Mouse (Mus musculus): ENCODE results near the gene Gm28038. TPM values are rescaled to one million over a fixed set of nuclear protein-coding genes. Genes with fewer than 3 reads are reported as not detected.

Gene Gm28038
- polyA plus RNA-seq, 1 experiment from 2014 or later: not detected

GRCm38 (mm10) chr2:30306087-30306486 is 25.2 kb downstream of the Gm28038 start:
- Histone ChIP-seq H3K4me2 (no peak overlapping the region), H3K4me1 (no peaks in the 10 kb centered on the region), H3K27me3 (replicated peaks) (no peaks in the 10 kb centered on the region), H3K9me3 (replicated peaks) (no peaks in the 10 kb centered on the region), H3K9ac (replicated peaks) (no peak overlapping the region), H3K4me3 (replicated peaks) (no peak overlapping the region), H3K36me3 (peaks cover 98% of the 10 kb centered on the region), H3K27ac (replicated peaks) (no peak overlapping the region)
- ATAC-seq (ENCODE audit: low FRiP score): no peak
- WGBS: 95% methylated on average over 7 of the region's 7 CpGs

- 90% methylated on average over 3 of the region's 3 CpGs for WGBS
- Histone ChIP-seq H3K4me3 (replicated peaks) (no peak overlapping the region), H3K4me1 (no peaks in the 10 kb centered on the region), H3K27me3 (replicated peaks) (no peaks in the 10 kb centered on the region), H3K9me3 (replicated peaks) (no peaks in the 10 kb centered on the region), H3K4me2 (no peak overlapping the region), H3K9ac (replicated peaks) (no peak overlapping the region), H3K27ac (replicated peaks) (no peak overlapping the region), H3K36me3 (peaks cover 96% of the 10 kb centered on the region)
- ATAC-seq (ENCODE audit: low FRiP score): no peak
Measured at GRCm38 (mm10) chr2:30309351-30309750, 28.5 kb downstream of the Gm28038 start.

- Histone ChIP-seq H3K4me1 (no peaks in the 10 kb centered on the region), H3K9ac (replicated peaks) (no peak overlapping the region), H3K9me3 (replicated peaks) (no peaks in the 10 kb centered on the region), H3K27me3 (replicated peaks) (no peaks in the 10 kb centered on the region), H3K4me3 (replicated peaks) (no peak overlapping the region), H3K36me3 (peaks cover 96% of the 10 kb centered on the region), H3K27ac (replicated peaks) (no peak overlapping the region), H3K4me2 (no peak overlapping the region)
- 99% methylated on average over 2 of the region's 2 CpGs for WGBS
- ATAC-seq (ENCODE audit: low FRiP score): no peak
Measured at GRCm38 (mm10) chr2:30311481-30311880, 30.6 kb downstream of the Gm28038 start.

- no peaks in the 10 kb centered on the region for H3K4me1 ChIP-seq
- no peak overlapping the region for H3K9ac ChIP-seq (replicated peaks)
- no peaks in the 10 kb centered on the region for H3K27me3 ChIP-seq (replicated peaks)
- no peak overlapping the region for H3K27ac ChIP-seq (replicated peaks)
- WGBS: 95% methylated on average over 4 of the region's 4 CpGs
- no peak for ATAC-seq (ENCODE audit: low FRiP score)
- H3K36me3 ChIP-seq: peaks cover 88% of the 10 kb centered on the region
- no peak overlapping the region for H3K4me3 ChIP-seq (replicated peaks)
- no peak overlapping the region for H3K4me2 ChIP-seq
- H3K9me3 ChIP-seq (replicated peaks): no peaks in the 10 kb centered on the region
Measured at GRCm38 (mm10) chr2:30316136-30316535, 35.3 kb downstream of the Gm28038 start.

GRCm38 (mm10) chr2:30316955-30317354 is 36.1 kb downstream of the Gm28038 start:
- no peak for ATAC-seq (ENCODE audit: low FRiP score)
- Histone ChIP-seq H3K9ac (replicated peaks) (no peak overlapping the region), H3K27me3 (replicated peaks) (no peaks in the 10 kb centered on the region), H3K27ac (replicated peaks) (no peak overlapping the region), H3K36me3 (peaks cover 90% of the 10 kb centered on the region), H3K9me3 (replicated peaks) (no peaks in the 10 kb centered on the region), H3K4me2 (no peak overlapping the region), H3K4me3 (replicated peaks) (no peak overlapping the region), H3K4me1 (no peaks in the 10 kb centered on the region)
- 95% methylated on average over 5 of the region's 5 CpGs for WGBS

GRCm38 (mm10) chr2:30319260-30319659 is 38.4 kb downstream of the Gm28038 start:
- Histone ChIP-seq H3K27ac (replicated peaks) (no peak overlapping the region), H3K4me2 (no peak overlapping the region), H3K36me3 (peaks cover 90% of the 10 kb centered on the region), H3K4me1 (no peaks in the 10 kb centered on the region), H3K9me3 (replicated peaks) (no peaks in the 10 kb centered on the region), H3K27me3 (replicated peaks) (no peaks in the 10 kb centered on the region), H3K4me3 (replicated peaks) (no peak overlapping the region), H3K9ac (replicated peaks) (no peak overlapping the region)
- WGBS: 99% methylated on average over 4 of the region's 4 CpGs
- ATAC-seq (ENCODE audit: low FRiP score): no peak

GRCm38 (mm10) chr2:30323111-30323510 is 42.3 kb downstream of the Gm28038 start:
- H3K4me1 ChIP-seq: no peaks in the 10 kb centered on the region
- H3K4me3 ChIP-seq (replicated peaks): no peak overlapping the region
- no peak overlapping the region for H3K4me2 ChIP-seq
- no peak overlapping the region for H3K27ac ChIP-seq (replicated peaks)
- WGBS: 90% methylated on average over 7 of the region's 7 CpGs
- no peaks in the 10 kb centered on the region for H3K9me3 ChIP-seq (replicated peaks)
- H3K27me3 ChIP-seq (replicated peaks): no peaks in the 10 kb centered on the region
- H3K36me3 ChIP-seq: peaks cover 87% of the 10 kb centered on the region
- no peak for ATAC-seq (ENCODE audit: low FRiP score)
- H3K9ac ChIP-seq (replicated peaks): no peak overlapping the region

GRCm38 (mm10) chr2:30325296-30325695 is 44.5 kb downstream of the Gm28038 start:
- H3K9me3 ChIP-seq (replicated peaks): no peaks in the 10 kb centered on the region
- 96% methylated on average over 5 of the region's 5 CpGs for WGBS
- H3K4me2 ChIP-seq: no peak overlapping the region
- no peaks in the 10 kb centered on the region for H3K27me3 ChIP-seq (replicated peaks)
- peaks cover 95% of the 10 kb centered on the region for H3K36me3 ChIP-seq
- H3K4me3 ChIP-seq (replicated peaks): no peak overlapping the region
- H3K9ac ChIP-seq (replicated peaks): no peak overlapping the region
- no peak for ATAC-seq (ENCODE audit: low FRiP score)
- H3K4me1 ChIP-seq: no peaks in the 10 kb centered on the region
- H3K27ac ChIP-seq (replicated peaks): no peak overlapping the region

GRCm38 (mm10) chr2:30327276-30327675 is 46.4 kb downstream of the Gm28038 start:
- Histone ChIP-seq H3K9me3 (replicated peaks) (no peaks in the 10 kb centered on the region), H3K4me1 (no peaks in the 10 kb centered on the region), H3K9ac (replicated peaks) (no peak overlapping the region), H3K4me3 (replicated peaks) (no peak overlapping the region), H3K27me3 (replicated peaks) (no peaks in the 10 kb centered on the region), H3K27ac (replicated peaks) (no peak overlapping the region), H3K36me3 (peaks cover 95% of the 10 kb centered on the region), H3K4me2 (no peak overlapping the region)
- ATAC-seq (ENCODE audit: low FRiP score): no peak
- 94% methylated on average over 7 of the region's 7 CpGs for WGBS

- H3K9ac ChIP-seq (replicated peaks): no peak overlapping the region
- no peak overlapping the region for H3K4me2 ChIP-seq
- H3K27me3 ChIP-seq (replicated peaks): no peaks in the 10 kb centered on the region
- no peak for ATAC-seq (ENCODE audit: low FRiP score)
- no peaks in the 10 kb centered on the region for H3K4me1 ChIP-seq
- H3K36me3 ChIP-seq: peaks cover 95% of the 10 kb centered on the region
- H3K27ac ChIP-seq (replicated peaks): no peak overlapping the region
- 87% methylated on average over 3 of the region's 3 CpGs for WGBS
- no peaks in the 10 kb centered on the region for H3K9me3 ChIP-seq (replicated peaks)
- H3K4me3 ChIP-seq (replicated peaks): no peak overlapping the region
Measured at GRCm38 (mm10) chr2:30328791-30329190, 47.9 kb downstream of the Gm28038 start.

- no peak for ATAC-seq (ENCODE audit: low FRiP score)
- Histone ChIP-seq H3K9me3 (replicated peaks) (no peaks in the 10 kb centered on the region), H3K27ac (replicated peaks) (no peak overlapping the region), H3K27me3 (replicated peaks) (no peaks in the 10 kb centered on the region), H3K4me1 (no peaks in the 10 kb centered on the region), H3K4me3 (replicated peaks) (no peak overlapping the region), H3K4me2 (no peak overlapping the region), H3K36me3 (peaks cover 97% of the 10 kb centered on the region), H3K9ac (replicated peaks) (no peak overlapping the region)
- WGBS: 88% methylated on average over 2 of the region's 2 CpGs
Measured at GRCm38 (mm10) chr2:30335324-30335723, 54.5 kb downstream of the Gm28038 start.

- Histone ChIP-seq H3K27ac (replicated peaks) (no peak overlapping the region), H3K4me1 (no peaks in the 10 kb centered on the region), H3K4me3 (replicated peaks) (no peak overlapping the region), H3K9ac (replicated peaks) (no peak overlapping the region), H3K27me3 (replicated peaks) (no peaks in the 10 kb centered on the region), H3K9me3 (replicated peaks) (no peaks in the 10 kb centered on the region), H3K4me2 (no peak overlapping the region), H3K36me3 (peaks cover 96% of the 10 kb centered on the region)
- WGBS: 88% methylated on average over 16 of the region's 16 CpGs
- ATAC-seq (ENCODE audit: low FRiP score): no peak
Measured at GRCm38 (mm10) chr2:30336174-30336915, 55.5 kb downstream of the Gm28038 start.
